Mouse (Mus musculus): ENCODE results near the gene Nol6.

DNA sequence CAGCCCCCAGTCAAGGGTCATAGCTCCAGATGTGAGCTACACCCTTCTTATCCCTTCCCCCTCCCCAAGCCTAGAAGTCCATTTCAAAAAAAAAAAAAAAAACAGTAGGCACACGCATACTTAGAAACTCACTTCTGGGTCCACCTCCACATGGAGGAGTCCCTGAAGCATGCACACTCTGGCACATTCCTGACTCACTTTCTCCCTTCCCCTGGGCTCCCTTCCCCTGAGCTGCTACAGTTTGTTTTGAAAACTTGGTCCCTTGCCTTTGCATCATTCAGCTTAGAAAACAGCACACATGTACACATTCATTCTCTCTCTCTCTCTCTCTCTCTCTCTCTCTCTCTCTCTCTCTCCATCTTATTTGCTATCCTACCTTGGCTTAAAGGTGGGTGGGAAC is 31.3 kb downstream of the Nol6 start:
- no peak for TF ChIP-seq CTCF (IDR thresholded peaks at IDR 0.05; ENCODE audit: low read depth)
- TF ChIP-seq EP300 (optimal IDR thresholded peaks at IDR 0.05) = no peak
